Mouse (Mus musculus) myocyte (in vitro differentiated cells): ENCODE measurements around the gene Exosc7. TPM values are rescaled to one million over a fixed set of nuclear protein-coding genes. Genes with fewer than 3 reads are reported as not detected.

Experiments
- H3K27me3 ChIP-seq: one replicate; pipeline ENCODE4 v1.6.1; 2011; ENCODE audit not compliant: control insufficient read depth, insufficient read depth, insufficient read length
- H3K36me3 ChIP-seq: one replicate; pipeline ENCODE4 v1.6.1; 2011; ENCODE audit not compliant: control insufficient read depth, insufficient read depth
- H3K4me2 ChIP-seq: one replicate; pipeline ENCODE4 v1.6.1; 2011; ENCODE audit warnings: low read depth, control low read depth
- H3K4me3 ChIP-seq: one replicate; pipeline ENCODE4 v1.5.1; 2011; ENCODE audit warnings: mild to moderate bottlenecking, control low read depth, moderate library complexity
- H3K79me2 ChIP-seq: one replicate; pipeline ENCODE4 v1.6.1; 2011; ENCODE audit not compliant: control insufficient read depth, insufficient read depth
- H3ac ChIP-seq: one replicate; pipeline ENCODE4 v1.6.1; 2011; ENCODE audit not compliant: control insufficient read depth, insufficient read length
- CEBPB ChIP-seq: IDR thresholded peaks from 2 replicates; pipeline ENCODE4 v1.6.1; 2011; ENCODE audit warnings: mild to moderate bottlenecking, moderate library complexity; ENCODE audit not compliant: poor library complexity, insufficient read depth, severe bottlenecking
- E2F4 ChIP-seq: IDR thresholded peaks from one replicate; pipeline ENCODE4 v1.6.1; 2011; ENCODE audit warnings: mild to moderate bottlenecking, control low read depth, moderate library complexity; ENCODE audit not compliant: insufficient read depth
- MAX ChIP-seq: IDR thresholded peaks from one replicate; pipeline ENCODE4 v1.6.1; 2011; ENCODE audit warnings: low read depth, mild to moderate bottlenecking, control low read depth
- MYOD1 ChIP-seq, 3 experiments: IDR thresholded peaks; one replicate each; pipeline ENCODE4 v1.6.1; 2011; ENCODE audit warnings: control low read depth in 2 of 3, low read depth in 2 of 3, mild to moderate bottlenecking in 2 of 3, moderate library complexity in 1 of 3; ENCODE audit not compliant: insufficient read length in 2 of 3, control insufficient read depth in 1 of 3
- MYOG ChIP-seq, 3 experiments: IDR thresholded peaks; one replicate each; pipeline ENCODE4 v1.6.1; 2011; ENCODE audit warnings: control low read depth in 2 of 3, low read depth in 2 of 3, mild to moderate bottlenecking in 2 of 3; ENCODE audit not compliant: insufficient read length in 2 of 3, control insufficient read depth in 1 of 3, insufficient read depth in 1 of 3
- POLR2A ChIP-seq: IDR thresholded peaks from one replicate; pipeline ENCODE4 v1.6.1; 2011; ENCODE audit warnings: low read depth, mild to moderate bottlenecking, control low read depth, moderate library complexity; ENCODE audit not compliant: insufficient read length
- POLR2AphosphoS2 ChIP-seq: IDR thresholded peaks from one replicate; pipeline ENCODE4 v1.6.1; 2011; ENCODE audit warnings: low read depth, control low read depth; ENCODE audit not compliant: insufficient read length
- REST ChIP-seq: IDR thresholded peaks from one replicate; pipeline ENCODE4 v1.6.1; 2011; ENCODE audit warnings: mild to moderate bottlenecking, control low read depth, moderate library complexity; ENCODE audit not compliant: insufficient read depth, insufficient read length
- SRF ChIP-seq: IDR thresholded peaks from one replicate; pipeline ENCODE4 v1.6.1; 2011; ENCODE audit warnings: low read depth; ENCODE audit not compliant: control insufficient read depth, insufficient read length
- TCF12 ChIP-seq: IDR thresholded peaks from one replicate; pipeline ENCODE4 v1.6.1; 2011; ENCODE audit warnings: mild to moderate bottlenecking, control low read depth; ENCODE audit not compliant: poor library complexity, insufficient read depth, severe bottlenecking
- TCF3 ChIP-seq: IDR thresholded peaks from one replicate; pipeline ENCODE4 v1.6.1; 2011; ENCODE audit warnings: low read depth, control low read depth; ENCODE audit not compliant: insufficient read length
- USF1 ChIP-seq: IDR thresholded peaks from one replicate; pipeline ENCODE4 v1.6.1; 2011; ENCODE audit warnings: low read depth, mild to moderate bottlenecking, control low read depth, moderate library complexity
- polyA plus RNA-seq: library from polyadenylated mRNA; unstranded; fragments of >200 nt; fragmentation: generic; extraction: Trizol; gene quantifications from one replicate; pipeline ENCODE4 v1.2.1, GENCODE M21; 2012; ENCODE audit warnings: missing spikeins

Gene Exosc7
- polyA plus RNA-seq, 1 experiment = 28.2 TPM

GRCm38 (mm10) chr9:123183226-123183625 lies 70.2 kb downstream of the Exosc7 start:
- Histone ChIP-seq H3K4me3 (no peak overlapping the region), H3ac (no peak overlapping the region), H3K4me2 (no peak overlapping the region), H3K79me2 (no peaks in the 10 kb centered on the region), H3K36me3 (no peaks in the 10 kb centered on the region), H3K27me3 (no peaks in the 10 kb centered on the region)
- TF ChIP-seq MYOG (IDR thresholded peaks at IDR 0.05; ENCODE audit: control insufficient read depth in 1 of 3, insufficient read depth in 1 of 3, insufficient read length in 2 of 3, low read depth in 2 of 3) (no peak), POLR2A (no peak), E2F4 (no peak), USF1 (no peak), MYOD1 (IDR thresholded peaks at IDR 0.05; ENCODE audit: control insufficient read depth in 1 of 3, insufficient read length in 2 of 3, low read depth in 2 of 3) (no peak), MAX (no peak), REST (no peak), SRF (no peak), TCF12 (no peak), POLR2AphosphoS2 (no peak), TCF3 (no peak), CEBPB (no peak)

GRCm38 (mm10) chr9:123185546-123185945 lies 72.5 kb downstream of the Exosc7 start:
- no peak overlapping the region for H3ac ChIP-seq
- no peaks in the 10 kb centered on the region for H3K27me3 ChIP-seq
- no peak overlapping the region for H3K4me3 ChIP-seq
- H3K36me3 ChIP-seq = no peaks in the 10 kb centered on the region
- TF ChIP-seq MYOG (IDR thresholded peaks at IDR 0.05; ENCODE audit: control insufficient read depth in 1 of 3, insufficient read depth in 1 of 3, insufficient read length in 2 of 3, low read depth in 2 of 3) (no peak), REST (no peak), USF1 (no peak), TCF3 (no peak), TCF12 (no peak)
- no peak overlapping the region for H3K4me2 ChIP-seq
- no peaks in the 10 kb centered on the region for H3K79me2 ChIP-seq

Other genes starting within 250 kb of the Exosc7 start
- 10.0 TPM for gene Zfp445, start 247.2 kb upstream of the Exosc7 start, polyA plus RNA-seq
- 0.95 TPM for gene Zkscan7, start 227.5 kb upstream of the Exosc7 start, polyA plus RNA-seq
- not detected for gene Zfp105, start 190.1 kb upstream of the Exosc7 start, polyA plus RNA-seq
- 4.7 TPM for gene 1110059G10Rik, start 162.2 kb upstream of the Exosc7 start, polyA plus RNA-seq
- 3.8 TPM for gene Kif15, start 162.2 kb upstream of the Exosc7 start, polyA plus RNA-seq
- gene Tmem42, start 91.9 kb upstream of the Exosc7 start, polyA plus RNA-seq = 6.4 TPM
- 0.25 TPM for gene Tgm4, start 78.5 kb upstream of the Exosc7 start, polyA plus RNA-seq
- gene Zdhhc3, start within 50 bp of the Exosc7 start, polyA plus RNA-seq = 44.0 TPM
- 0.10 TPM for gene Clec3b, start 37.7 kb downstream of the Exosc7 start, polyA plus RNA-seq
- gene Cdcp1, start 102.8 kb downstream of the Exosc7 start, polyA plus RNA-seq = not detected
- gene Tmem158, start 147.5 kb downstream of the Exosc7 start, polyA plus RNA-seq = 14.0 TPM